Mouse (Mus musculus): ENCODE results near the gene Tll2.

Gene Tll2

GRCm38 (mm10) chr19:41206811-41207344, at the start of gene Tll2:
Gene Tll2 (minus strand): TSS chr19:41206835.
- in situ Hi-C loops (cut with MboI; ENCODE audit: low pct_unique_long_range_greater_than_20kb in 1 of 2, low sequenced_read_pairs in 2 of 2, unreplicated experiment in 1 of 2) = no loop called here

- in situ Hi-C loops (cut with MboI; ENCODE audit: low pct_unique_long_range_greater_than_20kb in 1 of 2, low sequenced_read_pairs in 2 of 2, unreplicated experiment in 1 of 2) = no loop called here
Measured at GRCm38 (mm10) chr19:41254584-41254983, 47.9 kb upstream of the Tll2 start.

DNA sequence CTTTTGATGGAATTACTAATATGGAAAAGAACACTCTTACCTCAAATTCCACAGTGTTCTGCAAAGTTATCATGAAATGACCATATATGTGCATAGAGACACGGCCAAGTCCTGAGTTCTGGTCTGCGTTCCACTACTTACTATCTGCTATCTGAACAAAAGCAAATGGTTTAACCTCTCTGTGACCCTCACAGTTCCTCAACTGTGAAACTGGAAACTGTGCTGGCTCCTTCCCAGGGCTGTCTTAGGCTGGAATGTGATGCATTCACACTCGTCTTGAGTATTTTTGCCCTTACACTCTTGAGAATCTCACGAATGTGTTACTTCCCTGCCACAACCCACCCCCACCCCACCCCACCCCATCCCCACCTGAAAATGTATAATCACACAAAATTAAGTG, 42.3 kb upstream of the Tll2 start:
- in situ Hi-C loops (cut with MboI; ENCODE audit: low pct_unique_long_range_greater_than_20kb in 1 of 2, low sequenced_read_pairs in 2 of 2, unreplicated experiment in 1 of 2) = no loop called here

GRCm38 (mm10) chr19:41248271-41248670, 41.6 kb upstream of the Tll2 start:
- in situ Hi-C loops (cut with MboI; ENCODE audit: low pct_unique_long_range_greater_than_20kb in 1 of 2, low sequenced_read_pairs in 2 of 2, unreplicated experiment in 1 of 2) = no loop called here

- in situ Hi-C loops (cut with MboI; ENCODE audit: low pct_unique_long_range_greater_than_20kb in 1 of 2, low sequenced_read_pairs in 2 of 2, unreplicated experiment in 1 of 2) = no loop called here
Measured at GRCm38 (mm10) chr19:41246271-41246670, 39.6 kb upstream of the Tll2 start.

GRCm38 (mm10) chr19:41244581-41244980, 37.9 kb upstream of the Tll2 start:
- in situ Hi-C loops (cut with MboI; ENCODE audit: low pct_unique_long_range_greater_than_20kb in 1 of 2, low sequenced_read_pairs in 2 of 2, unreplicated experiment in 1 of 2) = no loop called here

DNA sequence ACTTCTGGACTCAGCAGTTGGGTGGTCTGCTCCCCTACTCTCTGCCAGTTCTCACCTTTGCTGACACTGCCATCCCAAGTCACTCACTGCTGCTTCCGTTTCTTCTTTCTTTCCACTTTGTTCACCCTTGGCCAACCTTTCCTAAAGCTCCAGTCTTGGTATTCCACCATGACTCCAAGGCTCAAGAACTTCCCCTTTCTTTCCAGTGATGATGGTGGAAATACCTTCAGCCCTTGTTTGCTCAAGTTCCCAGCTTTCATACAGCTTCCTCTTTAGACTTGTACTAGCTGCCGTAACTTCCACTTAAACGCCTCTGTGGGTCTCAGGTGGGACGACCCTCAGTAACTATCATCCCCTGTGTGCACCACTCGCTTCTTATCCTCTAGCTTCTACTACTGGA, 35.4 kb upstream of the Tll2 start:
- in situ Hi-C loops (cut with MboI; ENCODE audit: low pct_unique_long_range_greater_than_20kb in 1 of 2, low sequenced_read_pairs in 2 of 2, unreplicated experiment in 1 of 2) = no loop called here

DNA sequence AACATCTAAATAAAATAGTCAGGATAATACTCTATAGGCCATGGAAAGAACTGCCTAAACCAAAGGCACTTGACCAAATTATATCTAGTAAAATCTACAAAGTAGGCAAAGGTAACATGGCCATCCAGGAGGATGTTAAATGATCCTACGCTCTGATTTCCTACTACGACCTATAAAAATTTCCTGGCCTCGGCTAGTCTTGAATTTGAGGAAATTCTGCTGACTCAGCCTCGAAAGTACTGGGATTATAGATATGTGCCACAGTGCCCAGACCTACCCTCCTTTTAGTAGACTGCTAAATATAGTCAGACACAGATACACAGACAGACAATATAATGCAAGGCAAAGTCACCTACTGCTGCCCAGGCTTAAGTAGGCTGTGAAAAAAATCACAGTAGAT, 27.1 kb upstream of the Tll2 start:
- in situ Hi-C loops (cut with MboI; ENCODE audit: low pct_unique_long_range_greater_than_20kb in 1 of 2, low sequenced_read_pairs in 2 of 2, unreplicated experiment in 1 of 2) = no loop called here

- in situ Hi-C loops (cut with MboI; ENCODE audit: low pct_unique_long_range_greater_than_20kb in 1 of 2, low sequenced_read_pairs in 2 of 2, unreplicated experiment in 1 of 2) = no loop called here
Measured at GRCm38 (mm10) chr19:41208326-41208725, 1.7 kb upstream of the Tll2 start.

DNA sequence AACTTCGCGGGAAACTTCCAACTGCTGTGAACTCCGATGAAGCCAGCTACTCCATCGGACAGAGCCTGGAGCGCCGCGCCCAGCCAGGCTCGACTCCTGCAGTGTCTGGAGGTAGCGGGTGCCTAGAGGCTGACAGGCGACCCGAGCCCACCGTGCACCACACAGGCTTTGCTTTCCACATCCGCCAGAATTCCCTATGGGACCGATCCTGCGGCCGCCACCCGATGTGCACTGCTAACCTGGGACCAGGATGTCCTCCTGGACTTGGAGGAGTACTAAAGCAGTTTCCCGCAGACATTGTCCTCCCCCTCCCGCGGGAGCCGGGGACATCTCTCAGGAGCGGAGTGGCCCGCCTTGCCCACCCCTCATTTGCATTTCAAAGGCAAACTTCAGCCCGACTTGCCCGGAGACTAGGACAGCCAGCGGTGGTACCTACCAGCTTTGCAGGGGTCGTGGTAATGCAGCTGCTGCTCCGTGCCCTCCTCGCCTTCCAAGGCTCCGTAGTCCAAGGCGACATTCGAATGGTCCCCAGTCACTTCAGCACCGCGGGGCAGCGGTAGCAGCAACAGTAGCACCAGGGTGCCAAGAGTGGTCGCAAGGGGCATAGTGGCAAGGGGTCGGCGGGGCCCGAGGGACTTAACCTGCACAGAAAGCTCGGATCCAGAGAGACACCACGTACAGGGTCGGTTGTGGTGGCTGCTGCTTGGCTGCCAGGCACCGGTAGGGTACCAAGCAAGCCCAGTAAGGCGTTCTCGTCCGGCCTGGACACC, 409 bp downstream of the Tll2 start:
- in situ Hi-C loops (cut with MboI; ENCODE audit: low pct_unique_long_range_greater_than_20kb in 1 of 2, low sequenced_read_pairs in 2 of 2, unreplicated experiment in 1 of 2) = no loop called here

DNA sequence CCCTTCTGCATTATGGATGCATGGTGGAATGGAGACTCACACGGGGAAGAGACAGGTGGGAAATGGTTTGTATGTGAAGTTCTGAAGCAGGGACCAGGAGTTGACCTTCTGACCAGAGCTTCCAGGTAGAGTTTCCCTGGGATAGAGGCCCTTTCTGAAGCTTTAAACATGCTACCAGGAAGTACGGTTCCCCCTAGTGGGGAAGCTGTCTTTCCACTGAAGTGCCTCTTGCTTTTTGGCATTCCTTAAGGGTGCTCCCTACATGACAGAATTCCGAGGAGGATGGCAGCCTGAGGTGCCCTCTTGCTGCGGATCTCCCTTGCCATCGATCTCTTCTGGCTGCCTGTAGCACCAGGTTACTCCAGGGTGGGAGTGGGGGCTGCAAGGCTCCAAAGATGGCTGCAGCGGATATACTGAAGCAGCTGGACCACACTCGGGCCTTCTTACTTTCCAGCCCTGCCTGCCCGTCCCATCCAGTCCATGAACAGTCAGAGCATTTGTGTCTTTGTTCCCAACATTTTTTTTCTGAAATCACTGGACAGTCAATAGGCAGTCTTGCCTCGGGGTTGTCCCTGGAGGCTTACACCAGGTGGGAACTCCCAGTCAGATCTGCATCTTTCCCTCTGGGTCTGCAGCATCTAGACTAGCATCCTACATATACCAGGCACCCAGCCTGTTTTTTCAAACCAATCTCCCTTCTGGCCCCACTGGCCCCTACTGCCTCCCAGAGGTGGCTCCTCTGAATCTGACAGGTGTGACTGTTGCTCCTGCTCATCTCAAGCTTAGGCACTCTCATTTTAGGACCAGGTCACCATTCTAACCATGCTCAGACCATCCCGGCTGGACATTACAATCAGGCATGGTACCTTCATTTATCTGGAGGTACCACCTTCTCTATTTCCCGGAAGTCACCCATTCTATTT, 2.2 kb downstream of the Tll2 start:
- in situ Hi-C loops (cut with MboI; ENCODE audit: low pct_unique_long_range_greater_than_20kb in 1 of 2, low sequenced_read_pairs in 2 of 2, unreplicated experiment in 1 of 2) = no loop called here

GRCm38 (mm10) chr19:41197606-41198005, 9.0 kb downstream of the Tll2 start:
- in situ Hi-C loops (cut with MboI; ENCODE audit: low pct_unique_long_range_greater_than_20kb in 1 of 2, low sequenced_read_pairs in 2 of 2, unreplicated experiment in 1 of 2) = no loop called here

DNA sequence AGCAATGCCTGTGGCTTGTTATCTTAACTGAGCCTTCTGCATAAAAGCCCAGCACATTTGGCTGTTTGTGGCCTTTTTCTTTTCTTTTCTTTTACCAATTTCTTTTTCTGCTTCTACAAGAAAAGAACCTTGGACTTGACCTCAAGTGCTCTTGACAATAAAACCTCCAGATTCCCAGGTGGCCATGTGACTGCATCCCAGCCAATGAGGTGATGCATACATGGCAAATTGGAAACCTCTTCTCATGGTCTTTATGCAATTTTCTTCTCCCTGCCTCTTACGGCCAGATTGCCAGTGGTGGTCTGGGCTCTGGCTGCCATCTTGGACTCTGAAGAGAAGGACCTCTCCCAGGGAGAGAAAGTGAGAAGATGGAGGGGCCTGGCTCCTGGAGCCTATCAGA, 13.3 kb downstream of the Tll2 start:
- in situ Hi-C loops (cut with MboI; ENCODE audit: low pct_unique_long_range_greater_than_20kb in 1 of 2, low sequenced_read_pairs in 2 of 2, unreplicated experiment in 1 of 2) = no loop called here

GRCm38 (mm10) chr19:41192953-41193352, 13.7 kb downstream of the Tll2 start:
- in situ Hi-C loops (cut with MboI; ENCODE audit: low pct_unique_long_range_greater_than_20kb in 1 of 2, low sequenced_read_pairs in 2 of 2, unreplicated experiment in 1 of 2) = no loop called here

DNA sequence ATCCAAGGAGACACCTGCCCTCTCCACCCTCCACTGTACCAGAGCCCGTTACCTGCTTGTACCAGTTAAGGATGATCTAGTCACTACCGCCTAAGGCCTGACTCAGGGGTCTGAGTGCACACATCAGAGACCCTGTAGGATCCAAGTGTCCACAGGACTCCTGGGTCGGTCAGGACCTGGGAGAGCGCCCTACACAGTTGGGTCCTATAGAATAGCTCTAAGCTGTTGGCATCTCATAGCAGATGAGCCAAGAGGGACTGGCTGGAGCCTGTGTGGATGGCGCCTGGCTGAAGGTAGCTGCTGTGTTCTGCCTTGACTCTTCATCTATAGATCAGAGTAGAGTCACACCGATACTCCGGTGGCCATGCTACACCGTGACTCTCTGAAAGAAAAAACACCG, 14.9 kb downstream of the Tll2 start:
- in situ Hi-C loops (cut with MboI; ENCODE audit: low pct_unique_long_range_greater_than_20kb in 1 of 2, low sequenced_read_pairs in 2 of 2, unreplicated experiment in 1 of 2) = no loop called here

DNA sequence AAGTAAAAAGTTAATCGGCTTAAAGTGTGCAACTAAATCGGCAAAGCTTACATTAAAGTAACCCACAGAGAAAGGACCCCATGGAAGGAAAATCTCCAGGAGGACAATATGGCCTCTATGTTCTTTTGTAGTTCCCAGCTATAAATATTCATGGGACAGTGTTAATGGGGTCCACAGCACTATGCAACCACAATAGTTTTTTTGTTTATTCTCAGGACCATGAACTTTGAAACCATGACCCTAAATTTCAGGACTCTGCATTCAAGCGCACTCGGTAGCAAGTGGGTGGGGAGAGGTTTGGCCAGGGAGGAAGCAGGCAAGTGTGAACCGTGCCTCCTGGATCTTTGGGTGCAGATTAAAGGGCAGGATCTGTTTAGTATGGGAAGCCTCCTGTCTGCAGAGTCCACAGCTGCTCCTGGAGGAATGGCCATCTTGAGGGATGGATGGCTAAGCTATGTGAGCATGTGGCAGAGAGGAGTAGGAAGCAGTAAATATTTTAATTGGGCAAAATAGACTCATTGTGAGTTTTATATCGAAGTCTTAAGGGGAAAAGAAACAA, 15.7 kb downstream of the Tll2 start:
- in situ Hi-C loops (cut with MboI; ENCODE audit: low pct_unique_long_range_greater_than_20kb in 1 of 2, low sequenced_read_pairs in 2 of 2, unreplicated experiment in 1 of 2) = no loop called here

- in situ Hi-C loops (cut with MboI; ENCODE audit: low pct_unique_long_range_greater_than_20kb in 1 of 2, low sequenced_read_pairs in 2 of 2, unreplicated experiment in 1 of 2) = loop anchor here in 1 of 2 experiments (10.0 kb wide), 1 partner anchor 63 kb away; no protein-coding TSS in a partner anchor
Measured at GRCm38 (mm10) chr19:41177331-41177730, 29.3 kb downstream of the Tll2 start.

GRCm38 (mm10) chr19:41176881-41177280, 29.8 kb downstream of the Tll2 start:
- in situ Hi-C loops (cut with MboI; ENCODE audit: low pct_unique_long_range_greater_than_20kb in 1 of 2, low sequenced_read_pairs in 2 of 2, unreplicated experiment in 1 of 2) = loop anchor here in 1 of 2 experiments (10.0 kb wide), 1 partner anchor 62 kb away; no protein-coding TSS in a partner anchor

GRCm38 (mm10) chr19:41165914-41166235, 40.8 kb downstream of the Tll2 start:
- in situ Hi-C loops (cut with MboI; ENCODE audit: low pct_unique_long_range_greater_than_20kb in 1 of 2, low sequenced_read_pairs in 2 of 2, unreplicated experiment in 1 of 2) = no loop called here
